Mouse (Mus musculus) hindlimb bud, embryonic 11.5 days (tissue): ENCODE results near the gene Snrpb2.

Experiments used
- DNase-seq: peaks from one replicate; pipeline ENCODE4 v3.0.0-alpha.2; 2012; ENCODE audit warnings: low read depth, low spot score; ENCODE audit errors: extremely low spot score

Gene Snrpb2

GRCm38 (mm10) chr2:143093726-143094125 is 30.9 kb downstream of the Snrpb2 start:
- peak; percentile 22 for DNase-seq

GRCm38 (mm10) chr2:143094761-143095160 is 31.9 kb downstream of the Snrpb2 start:
- no peak for DNase-seq

DNA sequence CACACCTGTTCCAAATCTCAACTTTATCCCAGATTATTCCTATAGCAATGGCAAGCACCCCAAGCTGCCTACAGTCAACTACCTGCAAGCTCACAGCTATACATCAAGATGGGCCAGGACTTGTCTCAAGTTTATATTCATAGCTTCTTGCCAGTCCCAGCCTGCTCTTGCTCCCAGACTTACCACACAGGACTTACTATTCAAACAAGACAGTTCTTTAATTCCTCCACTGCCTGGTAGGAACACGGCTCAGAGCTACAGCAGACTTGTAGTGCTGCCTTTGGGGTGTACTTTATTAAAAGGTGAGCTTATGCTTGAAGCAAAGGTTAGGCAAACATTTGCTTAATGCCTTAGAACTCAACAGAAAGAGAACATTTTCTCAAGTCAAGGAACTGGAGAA is 34.3 kb downstream of the Snrpb2 start:
- no peak for DNase-seq

GRCm38 (mm10) chr2:143113859-143114258 is 51.0 kb downstream of the Snrpb2 start:
- DNase-seq: peak; percentile 53

DNA sequence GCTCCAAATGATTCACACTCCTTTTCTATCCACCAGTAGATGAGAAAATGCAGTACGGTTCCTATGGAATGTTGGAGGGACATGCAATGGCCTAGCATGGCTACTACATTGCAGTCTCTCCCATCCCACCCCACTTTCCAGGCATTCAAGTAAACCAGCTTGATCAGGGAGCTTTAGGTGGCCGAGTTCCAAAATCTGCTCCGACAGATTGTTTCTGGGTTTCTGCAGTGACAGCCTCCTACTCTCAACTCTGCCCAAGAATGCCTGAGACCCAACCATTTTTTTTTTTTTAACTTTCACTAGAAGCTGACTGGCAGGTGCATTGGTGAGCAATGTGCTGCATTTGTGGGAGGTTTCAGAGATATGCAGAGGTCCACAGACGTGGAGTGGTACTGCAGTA is 51.9 kb downstream of the Snrpb2 start:
- DNase-seq: no peak

DNA sequence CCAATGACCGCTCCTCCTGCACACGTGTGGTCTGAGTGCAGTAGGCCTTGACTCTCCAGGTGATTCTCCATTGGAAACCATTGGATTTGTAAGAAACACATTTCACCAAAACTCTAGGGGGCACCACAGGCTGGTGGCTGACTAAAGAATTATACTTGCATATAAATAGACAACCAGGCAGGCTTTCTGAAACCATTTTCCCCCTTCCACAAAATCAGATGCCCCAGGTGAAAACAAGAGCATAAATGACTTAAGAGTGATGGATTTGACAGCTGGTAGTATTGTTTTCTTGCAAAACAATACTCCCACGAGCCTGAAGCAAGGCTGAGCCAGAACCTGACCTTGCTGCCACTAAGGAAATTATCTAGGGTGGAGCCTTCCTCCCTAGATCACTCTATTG is 54.6 kb downstream of the Snrpb2 start:
- no peak for DNase-seq

DNA sequence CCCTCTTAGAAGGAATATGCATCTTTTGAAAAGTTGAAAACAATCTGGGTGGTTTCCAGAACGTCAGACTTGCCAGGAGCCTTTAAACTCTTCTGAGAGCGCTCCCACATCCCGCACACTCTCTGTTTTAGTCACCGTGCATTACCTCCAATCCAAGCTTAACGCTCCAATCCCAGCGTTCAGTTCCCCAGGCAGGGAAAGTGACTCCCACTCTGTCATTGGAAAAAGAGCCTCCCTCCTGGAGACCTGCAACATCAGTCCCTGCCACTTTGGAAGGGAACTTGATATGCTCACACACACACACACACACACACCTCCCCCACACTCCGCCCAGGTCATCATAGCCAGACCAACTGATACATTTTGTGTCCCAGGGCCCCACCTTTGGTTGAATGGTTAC is 55.4 kb downstream of the Snrpb2 start:
- DNase-seq: no peak
